Mouse (Mus musculus) liver, embryonic 11.5 days (tissue): ENCODE data around the gene Eif5a. TPM values are rescaled to one million over a fixed set of nuclear protein-coding genes. Genes with fewer than 3 reads are reported as not detected.
A peak's percentile ranks its signal among the peaks of the same experiment; 100 is the strongest.

Source experiments
- ATAC-seq: fragments of 200-750 bp; cut with Nextera tagmentation; replicated peaks from 2 replicates; pipeline ENCODE4 v1.8.0; 2017; ENCODE audit warnings: moderate number of reproducible peaks, mild to moderate bottlenecking, moderate TSS enrichment, moderate library complexity; ENCODE audit not compliant: low FRiP score
- DNase-seq: peaks from one replicate; pipeline ENCODE4 v3.0.0-alpha.2; 2017; ENCODE audit warnings: low spot score
- H3K27ac ChIP-seq: fragments of 300-500 bp; sonication (generic); 2 replicates; pipeline ENCODE4 v1.5.1; 2014; ENCODE audit warnings: mild to moderate bottlenecking, low read depth, low read length, control low read depth
- H3K27me3 ChIP-seq: fragments of 300-500 bp; sonication (generic); replicated peaks from 2 replicates; pipeline ENCODE4 v1.6.1; 2014; ENCODE audit warnings: low read length, mixed read lengths; ENCODE audit not compliant: control insufficient read depth, insufficient read depth
- H3K36me3 ChIP-seq: fragments of 300-500 bp; sonication (generic); 2 replicates; pipeline ENCODE4 v1.6.1; 2014; ENCODE audit warnings: mild to moderate bottlenecking, low read length, moderate library complexity, mixed read lengths; ENCODE audit not compliant: control insufficient read depth, insufficient read depth
- H3K4me1 ChIP-seq: fragments of 300-500 bp; sonication (generic); replicated peaks from 2 replicates; pipeline ENCODE4 v1.6.1; 2014; ENCODE audit warnings: low read length, mixed read lengths; ENCODE audit not compliant: control insufficient read depth, insufficient read depth
- H3K4me2 ChIP-seq: fragments of 300-500 bp; sonication (generic); 2 replicates; pipeline ENCODE4 v1.6.1; 2014; ENCODE audit warnings: mild to moderate bottlenecking, control low read depth, moderate library complexity
- H3K4me3 ChIP-seq: fragments of 300-500 bp; sonication (generic); 2 replicates; pipeline ENCODE4 v1.5.1; 2014; ENCODE audit warnings: low read depth, low read length, control low read depth
- H3K9ac ChIP-seq: fragments of 300-500 bp; sonication (generic); 2 replicates; pipeline ENCODE4 v1.6.1; 2014; ENCODE audit warnings: low read depth, low read length, control low read depth
- H3K9me3 ChIP-seq: fragments of 300-500 bp; sonication (generic); 2 replicates; pipeline ENCODE4 v1.6.1; 2016; ENCODE audit warnings: low read length, inconsistent platforms, mixed read lengths; ENCODE audit not compliant: control insufficient read depth
- WGBS: fragments of 180-500 bp; shearing (Covaris S2); extraction: QIAGEN DNeasy Blood & Tissue Kit; methylation state at CpG from one replicate; pipeline ENCODE4 v1.1.7; 2014; 5-methylcytosine and 5-hydroxymethylcytosine counted together
- polyA plus RNA-seq: library from polyadenylated mRNA; unstranded; fragments of >200 nt; fragmentation: Nextera tagmentation; extraction: Ambion mirVana; gene quantifications from 2 replicates; pipeline ENCODE4 v1.2.1, GENCODE M21; 2014

Gene Eif5a
- polyA plus RNA-seq, 1 experiment from 2014 or later, result 2,995 TPM

GRCm38 (mm10) chr11:69894671-69895070, 27.1 kb downstream of the Eif5a start:
- 0 out of 2 replicates have a peak overlapping the region, but pooled peaks have one; percentile 13 for H3K27ac ChIP-seq
- no peak for DNase-seq
- 39% methylated on average over 5 of the region's 5 CpGs for WGBS
- H3K9me3 ChIP-seq, result no peaks in the 10 kb centered on the region
- H3K9ac ChIP-seq, result no peak overlapping the region
- no peaks in the 10 kb centered on the region for H3K36me3 ChIP-seq
- H3K4me3 ChIP-seq, result no peak overlapping the region
- peaks cover 21% of the 10 kb centered on the region for H3K4me1 ChIP-seq
- ATAC-seq, result 0 out of 2 replicates have a peak, but pooled peaks have one; percentile 15
- H3K27me3 ChIP-seq, result no peaks in the 10 kb centered on the region
- peak overlapping the region; percentile 45 for H3K4me2 ChIP-seq

DNA sequence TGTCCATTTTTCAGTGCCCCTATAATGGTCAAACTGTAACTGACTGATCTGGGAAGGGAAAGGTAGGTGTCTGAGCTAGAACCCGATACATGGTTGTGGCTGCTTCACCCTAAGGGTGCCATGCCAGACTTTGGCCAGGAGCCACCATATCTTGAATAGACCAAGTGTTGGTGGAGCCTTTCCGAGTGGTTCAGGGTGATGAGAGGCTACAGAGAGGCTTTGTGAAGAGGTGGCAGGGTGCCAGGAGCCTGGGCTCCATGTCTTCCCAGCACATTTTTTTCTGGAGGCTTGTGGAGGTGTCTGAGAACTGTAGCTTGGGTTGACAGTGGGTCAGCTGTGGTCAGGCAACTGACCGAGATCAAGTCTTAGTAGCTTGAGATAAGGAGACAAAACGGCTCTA, 30.3 kb downstream of the Eif5a start:
- H3K4me2 ChIP-seq, result no peak overlapping the region
- H3K27me3 ChIP-seq, result no peaks in the 10 kb centered on the region
- DNase-seq (no peak), ATAC-seq (no peak)
- H3K36me3 ChIP-seq, result no peaks in the 10 kb centered on the region
- no peaks in the 10 kb centered on the region for H3K9me3 ChIP-seq
- H3K9ac ChIP-seq, result no peak overlapping the region
- no peak overlapping the region for H3K4me3 ChIP-seq
- WGBS, result 51% methylated on average over 4 of the region's 4 CpGs
- no peak overlapping the region for H3K27ac ChIP-seq
- peaks cover 32% of the 10 kb centered on the region for H3K4me1 ChIP-seq

GRCm38 (mm10) chr11:69886907-69887635, 34.7 kb downstream of the Eif5a start:
- Histone ChIP-seq H3K4me2 (peak overlapping the region; percentile 57), H3K27ac (peak overlapping the region; percentile 86), H3K9me3 (no peaks in the 10 kb centered on the region)

DNA sequence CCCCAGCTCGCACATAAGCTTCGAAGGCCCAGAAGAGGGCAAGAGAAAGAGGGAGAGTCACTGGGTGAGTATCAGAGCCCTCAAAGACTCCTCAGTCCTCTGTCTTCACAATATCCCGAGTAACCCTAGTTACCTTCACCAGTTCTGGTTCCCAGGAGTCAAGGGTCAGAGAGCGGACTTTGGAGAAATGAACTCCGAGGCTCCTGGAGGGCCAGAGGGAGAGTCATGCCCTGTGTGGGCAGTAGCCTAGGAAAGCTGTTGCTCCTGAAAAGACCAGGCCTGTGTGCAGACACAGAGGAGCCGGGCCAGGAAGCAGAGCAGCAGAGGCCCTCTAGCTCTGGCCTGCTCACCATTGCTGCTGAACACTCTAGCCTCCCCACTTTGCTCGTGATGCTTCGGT, 37.1 kb downstream of the Eif5a start:
- DNase-seq (no peak), ATAC-seq (no peak)
- 81% methylated on average over 8 of the region's 8 CpGs for WGBS
- Histone ChIP-seq H3K4me2 (no peak overlapping the region; the same call in 1 of the 2 replicates), H3K36me3 (no peaks in the 10 kb centered on the region), H3K9me3 (no peaks in the 10 kb centered on the region), H3K9ac (no peak overlapping the region), H3K4me3 (no peak overlapping the region), H3K27ac (no peak overlapping the region), H3K27me3 (no peaks in the 10 kb centered on the region), H3K4me1 (peaks cover 39% of the 10 kb centered on the region)

More at GRCm38 (mm10) chr11:69886907-69887635, 34.7 kb downstream of the Eif5a start:
- DNase-seq, result no peak
- ATAC-seq, result peak; percentile 94
- H3K9ac ChIP-seq, result peak overlapping the region; percentile 47
- no peaks in the 10 kb centered on the region for H3K27me3 ChIP-seq
- H3K4me1 ChIP-seq, result peaks cover 25% of the 10 kb centered on the region
- 36% methylated on average over 8 of the region's 8 CpGs for WGBS
- no peaks in the 10 kb centered on the region for H3K36me3 ChIP-seq
- 0 out of 2 replicates have a peak overlapping the region, but pooled peaks have one; percentile 5 for H3K4me3 ChIP-seq

- H3K9ac ChIP-seq, result no peak overlapping the region; the same call in 1 of the 2 replicates
- H3K9me3 ChIP-seq, result no peaks in the 10 kb centered on the region
- peaks cover 43% of the 10 kb centered on the region for H3K4me1 ChIP-seq
- no peak overlapping the region; the same call in 1 of the 2 replicates for H3K4me2 ChIP-seq
- H3K27me3 ChIP-seq, result no peaks in the 10 kb centered on the region
- WGBS, result 77% methylated on average over 9 of the region's 9 CpGs
- DNase-seq (no peak), ATAC-seq (no peak)
- H3K27ac ChIP-seq, result 0 out of 2 replicates have a peak overlapping the region, but pooled peaks have one; percentile 22
- no peak overlapping the region for H3K4me3 ChIP-seq
- no peaks in the 10 kb centered on the region for H3K36me3 ChIP-seq
Observed at GRCm38 (mm10) chr11:69884240-69884639, 37.5 kb downstream of the Eif5a start.

DNA sequence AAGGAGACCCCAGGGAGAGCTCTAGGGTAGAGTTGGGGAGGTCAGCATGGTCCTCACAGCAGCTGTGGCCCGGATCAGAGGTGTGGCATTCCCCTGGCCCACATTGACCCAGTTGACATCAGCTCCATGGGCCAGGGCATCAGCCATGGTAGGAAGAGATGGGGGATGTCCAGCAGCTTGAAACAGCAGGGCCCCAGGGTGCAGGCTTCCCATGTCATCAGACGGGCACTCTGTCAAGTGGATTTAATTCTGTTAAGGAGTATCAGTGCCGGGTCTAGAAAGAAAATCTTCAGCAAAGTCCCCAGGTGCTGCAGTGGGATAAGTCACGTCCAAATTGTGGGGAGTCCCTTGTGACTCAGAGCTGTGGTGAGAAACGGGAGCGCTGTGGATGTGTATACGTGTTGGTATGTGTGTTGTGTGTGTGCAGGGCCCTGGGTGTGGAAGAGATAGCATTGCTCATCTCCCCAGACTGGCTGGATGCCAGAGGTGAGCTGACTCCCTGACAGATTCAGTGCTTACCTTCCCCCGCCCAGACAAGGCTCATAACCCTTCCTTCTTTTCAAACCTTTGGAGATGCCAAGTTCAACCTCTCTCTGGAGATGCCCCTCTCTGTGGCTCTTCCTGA, 38.1 kb downstream of the Eif5a start:
- H3K4me3 ChIP-seq, result no peak overlapping the region
- DNase-seq (no peak), ATAC-seq (no peak)
- 87% methylated on average over 8 of the region's 8 CpGs for WGBS
- no peaks in the 10 kb centered on the region for H3K9me3 ChIP-seq
- H3K4me1 ChIP-seq, result peaks cover 49% of the 10 kb centered on the region
- H3K9ac ChIP-seq, result no peak overlapping the region; the same call in 1 of the 2 replicates
- H3K4me2 ChIP-seq, result no peak overlapping the region
- H3K36me3 ChIP-seq, result no peaks in the 10 kb centered on the region
- 0 out of 2 replicates have a peak overlapping the region, but pooled peaks have one; percentile 22 for H3K27ac ChIP-seq
- H3K27me3 ChIP-seq, result no peaks in the 10 kb centered on the region

GRCm38 (mm10) chr11:69883066-69883465, 38.7 kb downstream of the Eif5a start:
- 61% methylated on average over 4 of the region's 4 CpGs for WGBS
- DNase-seq (no peak), ATAC-seq (no peak)
- Histone ChIP-seq H3K4me3 (no peak overlapping the region), H3K9ac (no peak overlapping the region), H3K36me3 (no peaks in the 10 kb centered on the region), H3K4me1 (peaks cover 54% of the 10 kb centered on the region), H3K9me3 (no peaks in the 10 kb centered on the region), H3K27me3 (no peaks in the 10 kb centered on the region), H3K4me2 (no peak overlapping the region), H3K27ac (no peak overlapping the region)

DNA sequence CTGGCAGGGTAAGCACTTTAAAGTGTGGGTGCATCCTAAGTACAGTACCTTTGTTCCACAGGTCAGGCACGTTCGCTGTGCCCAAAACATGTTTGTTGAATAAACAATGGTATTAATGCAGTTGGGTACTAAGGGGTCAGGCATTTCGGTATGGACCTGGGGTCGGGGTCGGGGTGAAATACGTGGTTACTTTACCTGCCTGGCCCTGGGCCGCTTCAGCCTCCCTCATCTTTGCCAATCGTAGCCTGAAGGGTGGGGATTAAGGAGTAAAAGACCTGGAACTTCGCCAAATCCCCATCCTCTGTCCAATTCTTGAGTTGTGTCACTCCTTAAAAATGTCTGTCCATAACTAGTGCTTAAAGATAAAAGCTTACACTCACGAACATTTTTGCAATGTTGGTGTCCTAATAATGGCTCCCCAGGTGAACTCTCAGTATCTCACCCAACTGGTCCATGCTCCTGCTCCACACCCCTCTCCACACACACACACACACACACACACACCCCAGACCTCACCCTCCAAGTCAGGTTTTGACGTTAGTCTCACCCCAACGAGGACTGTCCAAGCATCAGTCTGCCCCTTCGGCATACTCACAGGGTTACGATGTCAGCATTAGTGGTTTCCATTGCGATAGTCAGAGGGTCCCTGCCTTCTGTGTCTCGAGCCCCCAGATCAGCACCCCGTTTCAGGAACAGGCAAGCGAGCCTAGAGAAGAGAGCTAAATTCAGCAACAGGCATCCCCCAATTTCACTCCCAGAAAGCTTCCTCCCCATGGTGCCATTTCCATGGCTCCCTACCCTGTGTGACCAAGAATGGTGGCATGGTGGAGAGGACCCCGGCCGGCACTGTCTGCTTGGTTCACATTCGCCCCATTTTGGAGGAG, 39.7 kb downstream of the Eif5a start:
- Histone ChIP-seq H3K4me3 (peak overlapping the region; percentile 63), H3K4me1 (peaks cover 53% of the 10 kb centered on the region), H3K9ac (peak overlapping the region; percentile 80), H3K27me3 (no peaks in the 10 kb centered on the region), H3K9me3 (no peaks in the 10 kb centered on the region), H3K27ac (peak overlapping the region; percentile 57; the same call in 1 of the 2 replicates), H3K36me3 (no peaks in the 10 kb centered on the region), H3K4me2 (peak overlapping the region; percentile 99)
- ATAC-seq (no peak), DNase-seq (no peak)
- WGBS, result 69% methylated on average over 21 of the region's 21 CpGs
